Comparison of ENCODE assay signal across 8 mouse cellular contexts in the genomic region with DNA sequence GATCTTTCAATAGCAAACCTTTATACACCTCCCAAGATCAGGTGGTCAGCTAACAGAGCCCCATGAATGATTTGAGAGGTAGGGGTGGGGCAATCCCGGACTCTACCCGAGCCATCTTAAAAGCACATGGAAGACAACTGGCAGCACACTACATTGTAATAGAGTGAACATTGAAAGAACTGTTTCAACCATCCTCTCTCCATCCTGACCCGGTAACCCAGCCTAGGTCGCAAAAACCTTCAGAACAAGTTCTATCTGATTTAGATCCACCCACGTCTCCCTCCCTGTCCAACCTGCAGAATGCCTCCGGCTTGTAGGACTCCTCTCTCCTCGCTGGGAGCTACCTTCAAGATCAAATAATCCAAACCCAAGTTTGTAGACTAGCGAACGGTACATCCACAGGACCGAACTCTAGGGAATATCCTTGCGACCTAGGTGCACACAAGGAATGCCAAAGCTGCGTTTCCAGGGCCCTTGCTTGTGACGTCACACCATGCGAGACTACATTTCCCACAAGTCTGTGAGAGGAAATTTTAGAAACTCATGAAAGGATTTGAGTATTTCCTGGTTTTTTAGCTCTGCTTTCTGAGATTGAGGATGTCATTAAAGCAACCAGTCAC. TPM values are rescaled to one million over a fixed set of nuclear protein-coding genes. Genes with fewer than 3 reads are reported as not detected.
DNase-seq lines count a peak whose midpoint lies in the region; TF ChIP-seq lines count a peak whose summit lies in the region.

TSS of gene Zfp72 (minus strand) at position 466 of the 620 bp plus-strand sequence.

- DNase-seq in T-cell, adult 2 months (ENCODE audit: low spot score) = peak; percentile 73
- peak; percentile 69 to 82 for DNase-seq in cerebellum, postnatal 25 days
- DNase-seq in gastrocnemius, adult 2 months = peak; percentile 75
- peak; percentile 52 for DNase-seq in hindlimb bud, embryonic 11.5 days (ENCODE audit: extremely low spot score, low read depth, low spot score)
- DNase-seq in left cerebral cortex, adult 2 months (ENCODE audit: extremely low spot score in 1 of 2, low spot score in 2 of 2) = peak; percentile 75 to 78
- DNase-seq in retina, postnatal 7 days (ENCODE audit: low read depth, low spot score) = peak; percentile 30
- peak; percentile 63 for DNase-seq in urinary bladder, postnatal 25 days (ENCODE audit: low spot score)

- peaks cover 15% of the 10 kb centered on the region; the same call in 1 of the 2 replicates for H3K79me2 ChIP-seq in macrophage (ENCODE audit: inconsistent target)

- H3K36me3 ChIP-seq in macrophage (ENCODE audit: inconsistent target) = no peaks in the 10 kb centered on the region

- H3K27ac ChIP-seq in gastrocnemius, adult 2 months = peak within 1 kb of the TSS; percentile 80
- H3K27ac ChIP-seq in left cerebral cortex, adult 2 months = peak within 1 kb of the TSS; percentile 79
- 0 out of 2 replicates have a peak within 1 kb of the TSS, but pooled peaks have one; percentile 15 for H3K27ac ChIP-seq in macrophage

- peak within 1 kb of the TSS; percentile 72 for H3K4me3 ChIP-seq in gastrocnemius, adult 2 months
- peak within 1 kb of the TSS; percentile 90 for H3K4me3 ChIP-seq in left cerebral cortex, adult 2 months
- peak within 1 kb of the TSS; percentile 87 for H3K4me3 ChIP-seq in macrophage (ENCODE audit: inconsistent target)

- TF ChIP-seq CTCF in gastrocnemius, adult 2 months (IDR thresholded peaks at IDR 0.05) = no peak
- no peak for TF ChIP-seq CTCF in left cerebral cortex, adult 2 months (IDR thresholded peaks at IDR 0.05)

- 4% methylated on average over 14 of the region's 14 CpGs for WGBS in macrophage (ENCODE audit: missing documents)

- intact Hi-C loops in gastrocnemius, adult 2 months (cut with DNase I) = loop anchor here (10.0 kb wide), 1 partner anchor 786 kb away; the partner anchor contains the start of gene Clptm1l
- intact Hi-C loops in left cerebral cortex, adult 2 months (cut with DNase I) = loop anchor here (2.0 kb wide), 1 partner anchor 72 kb away; no protein-coding TSS in a partner anchor

RNA-seq across cellular contexts. Expression of gene Zfp72, which starts in this region (rescaled TPM):
- total RNA-seq in gastrocnemius, adult 2 months (2021) = 1 to 10 TPM; 2.6 to 3.7 TPM
- 1 to 10 TPM; 4.6 to 5.2 TPM for total RNA-seq in left cerebral cortex, adult 2 months (2021)
- total RNA-seq in macrophage (2018; cell fraction: chromatin; rRNA removed) = 1 to 10 TPM in 16 of 26 experiments, under 1 TPM in 10; 0.25 to 5.5 (median 1.7) TPM
- 1 to 10 TPM in 19 of 26 experiments, under 1 TPM in 7; 0.19 to 3.4 (median 2.2) TPM for total RNA-seq in macrophage (2018; cell fraction: cytosol; rRNA removed)
- total RNA-seq in macrophage (2018; cell fraction: nucleus; rRNA removed) = 1 to 10 TPM in 15 of 26 experiments, under 1 TPM in 11; 0.16 to 6.6 (median 1.4) TPM
- 2.0 to 2.5 TPM (median 2.4 TPM) in 3 replicates for polyA plus RNA-seq in macrophage (2018)

Comparison
In these comparisons a context has a peak if more than half of its experiments do, and no peak if none do; other contexts are left out.
1. Peak in every context shown above with its lines: DNase-seq, H3K4me3 ChIP-seq and H3K27ac ChIP-seq.
2. H3K27ac ChIP-seq: peak in every context shown above with its lines; median percentile 80 in gastrocnemius, adult 2 months; 79 in left cerebral cortex, adult 2 months; 15 in macrophage.